In genomic region chr19:25340630-25341620, GRCm38 (mm10) we compare ENCODE assay signal across 8 mouse cellular contexts.
DNase-seq lines count a peak whose midpoint lies in the region; ATAC-seq and TF ChIP-seq lines count a peak whose summit lies in the region.

No protein-coding gene starts in this region.

- H3K4me2 ChIP-seq in heart, embryonic 12.5 days = no peak overlapping the region
- no peak overlapping the region for H3K4me2 ChIP-seq in hindbrain, postnatal 0 days (ENCODE audit: low read depth, low read length)
- no peak overlapping the region for H3K4me2 ChIP-seq in lung, postnatal 0 days (replicated peaks; ENCODE audit: low read depth, low read length)

- WGBS in heart, embryonic 12.5 days = 45% methylated on average over 11 of the region's 11 CpGs
- 46% methylated on average over 11 of the region's 11 CpGs for WGBS in forebrain, embryonic 10.5 days
- 40% methylated on average over 11 of the region's 11 CpGs for WGBS in hindbrain, postnatal 0 days
- WGBS in lung, postnatal 0 days = 37% methylated on average over 11 of the region's 11 CpGs

- DNase-seq in heart, adult 11 months = peak; percentile 88
- peak; percentile 73 for DNase-seq in ES-CJ7 (ENCODE audit: low read depth, low spot score)
- DNase-seq in forebrain, embryonic 10.5 days (ENCODE audit: extremely low spot score, low spot score) = peak; percentile 33
- DNase-seq in hindbrain, postnatal 0 days (ENCODE audit: low spot score) = peak; percentile 89
- DNase-seq in lung, postnatal 0 days (ENCODE audit: low spot score) = peak; percentile 85
- peak; percentile 89 for DNase-seq in retina, embryonic 14.5 days (ENCODE audit: low spot score)
- no peak for DNase-seq in spleen, adult 12 weeks (ENCODE audit: low spot score)

- no peaks in the 10 kb centered on the region for H3K9me3 ChIP-seq in heart, embryonic 12.5 days (replicated peaks)
- no peaks in the 10 kb centered on the region for H3K9me3 ChIP-seq in forebrain, embryonic 10.5 days
- H3K9me3 ChIP-seq in hindbrain, postnatal 0 days (ENCODE audit: low read length) = no peaks in the 10 kb centered on the region
- no peaks in the 10 kb centered on the region for H3K9me3 ChIP-seq in lung, postnatal 0 days (ENCODE audit: low read length)

- no peak for TF ChIP-seq EP300 in lung, postnatal 0 days (IDR thresholded peaks at IDR 0.05)

- no peaks in the 10 kb centered on the region for H3K27me3 ChIP-seq in heart, embryonic 12.5 days (replicated peaks)
- no peaks in the 10 kb centered on the region for H3K27me3 ChIP-seq in forebrain, embryonic 10.5 days (ENCODE audit: poor library complexity, severe bottlenecking)
- H3K27me3 ChIP-seq in hindbrain, postnatal 0 days (ENCODE audit: insufficient read depth, low read length) = no peaks in the 10 kb centered on the region
- peaks cover 8% of the 10 kb centered on the region; the same call in 1 of the 2 replicates for H3K27me3 ChIP-seq in lung, postnatal 0 days (replicated peaks; ENCODE audit: insufficient read depth, low read length)

- TF ChIP-seq CTCF in hindbrain, postnatal 0 days (IDR thresholded peaks at IDR 0.05; ENCODE audit: low read depth) = peak; percentile 83
- peak; percentile 78 for TF ChIP-seq CTCF in lung, postnatal 0 days (IDR thresholded peaks at IDR 0.05)

- H3K4me1 ChIP-seq in heart, embryonic 12.5 days (replicated peaks) = peaks cover 51% of the 10 kb centered on the region
- H3K4me1 ChIP-seq in forebrain, embryonic 10.5 days = peaks cover 15% of the 10 kb centered on the region
- no peaks in the 10 kb centered on the region for H3K4me1 ChIP-seq in hindbrain, postnatal 0 days (ENCODE audit: insufficient read depth, low read length)
- H3K4me1 ChIP-seq in lung, postnatal 0 days (ENCODE audit: insufficient read depth, low read depth, low read length) = peaks cover 6% of the 10 kb centered on the region; the same call in 1 of the 2 replicates

- ATAC-seq in heart, embryonic 12.5 days (ENCODE audit: insufficient number of reproducible peaks, low FRiP score) = no peak
- peak; percentile 84 for ATAC-seq in hindbrain, postnatal 0 days
- peak; percentile 40 for ATAC-seq in lung, postnatal 0 days

- H3K36me3 ChIP-seq in heart, embryonic 12.5 days = no peaks in the 10 kb centered on the region
- no peaks in the 10 kb centered on the region for H3K36me3 ChIP-seq in forebrain, embryonic 10.5 days (replicated peaks)
- no peaks in the 10 kb centered on the region for H3K36me3 ChIP-seq in hindbrain, postnatal 0 days (ENCODE audit: insufficient read depth, low read length)
- H3K36me3 ChIP-seq in lung, postnatal 0 days (ENCODE audit: insufficient read depth, low read length) = no peaks in the 10 kb centered on the region

- H3K9ac ChIP-seq in heart, embryonic 12.5 days = no peak overlapping the region
- no peak overlapping the region for H3K9ac ChIP-seq in hindbrain, postnatal 0 days (replicated peaks; ENCODE audit: low read length)
- no peak overlapping the region for H3K9ac ChIP-seq in lung, postnatal 0 days (replicated peaks; ENCODE audit: low read depth)

- no peak overlapping the region for H3K4me3 ChIP-seq in heart, embryonic 12.5 days
- no peak overlapping the region for H3K4me3 ChIP-seq in forebrain, embryonic 10.5 days
- no peak overlapping the region for H3K4me3 ChIP-seq in hindbrain, postnatal 0 days (ENCODE audit: low read length)
- no peak overlapping the region for H3K4me3 ChIP-seq in lung, postnatal 0 days (ENCODE audit: low read depth, low read length)

- H3K27ac ChIP-seq in heart, embryonic 12.5 days (ENCODE audit: poor library complexity, severe bottlenecking) = no peak overlapping the region
- peak overlapping the region; percentile 70 for H3K27ac ChIP-seq in forebrain, embryonic 10.5 days
- no peak overlapping the region for H3K27ac ChIP-seq in hindbrain, postnatal 0 days
- H3K27ac ChIP-seq in lung, postnatal 0 days (ENCODE audit: low read length) = no peak overlapping the region
